Mouse (Mus musculus) C3H10T1/2 (cell line): ENCODE measurements around the gene Tmem130. TPM values are rescaled to one million over a fixed set of nuclear protein-coding genes. Genes with fewer than 3 reads are reported as not detected.

Experiments used
- polyA plus RNA-seq, 2 experiments: library from polyadenylated mRNA; unstranded; fragments of >200 nt; fragmentation: generic; extraction: Trizol; gene quantifications; one replicate each; pipeline ENCODE4 v1.2.1; 2012; ENCODE audit warnings: missing spikeins in 2 of 2

The Tmem130 gene
- polyA plus RNA-seq = under 1 TPM; 0.02 to 0.04 TPM

DNA sequence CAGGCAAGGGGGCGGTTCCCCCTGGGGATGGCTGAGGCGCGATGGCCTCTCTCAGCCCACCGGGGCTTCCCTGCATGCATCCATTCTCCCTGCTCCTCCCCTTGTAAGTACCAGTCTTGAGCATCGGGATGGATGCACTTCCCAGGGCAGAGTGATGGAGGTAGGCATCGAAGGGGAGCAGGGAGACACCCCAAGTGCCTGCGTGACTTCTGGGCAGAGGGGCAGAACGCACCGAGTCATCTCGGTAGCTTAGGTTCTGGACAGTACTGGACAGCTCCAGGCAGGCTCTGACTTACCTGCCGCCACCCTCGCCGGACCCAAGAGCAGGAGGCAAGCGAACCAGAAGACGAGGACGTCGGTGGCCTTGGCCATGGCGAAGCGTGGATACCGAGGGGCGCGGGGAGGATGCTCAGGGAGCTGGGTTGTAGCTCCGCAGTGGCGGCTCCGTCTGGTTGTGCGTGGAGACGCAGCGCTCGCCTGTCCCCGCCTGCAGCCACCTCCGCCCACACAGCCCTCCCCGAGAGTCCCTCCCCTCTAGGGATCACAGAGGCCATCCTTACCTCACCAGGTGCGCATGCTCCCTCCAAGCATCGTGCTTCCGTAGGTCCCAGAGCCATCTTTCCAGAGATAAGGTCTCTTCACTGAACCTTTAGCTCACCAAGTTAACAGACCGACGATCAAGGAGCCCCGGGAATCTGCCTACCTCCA lies at the start of gene Tmem130:
Gene Tmem130 (minus strand): TSS at position 658 of the 708 bp plus-strand sequence.

DNA sequence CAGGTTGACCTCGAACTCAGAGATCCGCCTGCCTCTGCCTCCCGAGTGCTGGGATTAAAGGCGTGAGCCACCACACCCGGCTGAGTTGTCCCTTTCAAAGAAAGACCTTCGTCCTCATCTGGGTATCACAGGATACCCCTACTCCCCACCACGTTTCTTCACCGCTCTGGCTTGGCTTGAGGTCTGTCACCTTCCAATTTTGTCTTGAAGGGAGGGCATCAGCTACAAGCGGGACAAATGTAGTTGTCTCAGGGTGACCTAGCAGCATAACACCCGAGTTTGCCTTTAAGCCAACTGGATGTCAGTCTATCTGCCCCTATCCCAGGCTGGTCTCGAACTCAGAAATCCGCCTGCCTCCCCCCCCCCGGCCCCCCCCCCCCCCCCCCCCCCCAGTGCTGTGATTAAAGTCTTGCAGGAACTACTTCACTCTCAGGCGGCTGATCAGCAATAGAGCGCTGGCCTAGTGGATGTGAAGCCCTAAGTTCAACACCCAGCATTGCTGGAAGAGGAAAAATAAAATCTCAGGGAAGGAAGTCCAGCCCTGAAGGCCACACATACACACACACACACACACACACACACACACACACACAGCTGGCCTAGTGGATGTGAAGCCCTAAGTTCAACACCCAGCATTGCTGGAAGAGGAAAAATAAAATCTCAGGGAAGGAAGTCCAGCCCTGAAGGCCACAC lies 5.6 kb upstream of the Tmem130 start, which contains the start of gene Trrap:
Gene Trrap (plus strand): TSS at position 627 of the 693 bp plus-strand sequence.

Other genes with a start within 250 kb of the Tmem130 start
- not detected for gene Nptx2, start 215.9 kb downstream of the Tmem130 start, polyA plus RNA-seq
- gene Trrap, start 5.9 kb upstream of the Tmem130 start, polyA plus RNA-seq = 10 to 100 TPM; 12.2 to 66.4 TPM
- gene Smurf1, start 204.0 kb upstream of the Tmem130 start, polyA plus RNA-seq = 10 to 100 TPM; 11.1 to 21.7 TPM